Mouse (Mus musculus) B cell, adult 62 days (primary cell): ENCODE data around the gene Dmrtc1b. TPM values are rescaled to one million over a fixed set of nuclear protein-coding genes. Genes with fewer than 3 reads are reported as not detected.

Experiments used
- total RNA-seq: library from RNA; stranded (reverse); gene quantifications from 4 replicates; pipeline ENCODE4 v1.2.4, GENCODE M21; 2023

The Dmrtc1b gene
- not detected in 4 replicates for total RNA-seq

GRCm38 (mm10) chrX:102707535-102707934, at the start of gene Dmrtc1b, which contains the start of gene Gm9112:
TSS of gene Dmrtc1b (plus strand) at chrX:102707865.
TSS of gene Gm9112 (minus strand) at chrX:102707635.

GRCm38 (mm10) chrX:102686872-102687271, 20.8 kb upstream of the Dmrtc1b start, which contains the start of gene Gm3880:
TSS of gene Gm3880 (minus strand) at chrX:102686972.

Other genes with a start within 250 kb of the Dmrtc1b start
- 15.5 to 18.8 TPM (median 18.0 TPM) in 4 replicates for gene Hdac8, start 202.5 kb upstream of the Dmrtc1b start, total RNA-seq
- 18.8 to 21.0 TPM (median 19.6 TPM) in 4 replicates for gene Phka1, start 63.6 kb upstream of the Dmrtc1b start, total RNA-seq
- not detected in 4 replicates for gene Gm3880, start 20.9 kb upstream of the Dmrtc1b start, total RNA-seq
- gene Gm9112, start 230 bp upstream of the Dmrtc1b start, total RNA-seq: not detected in 4 replicates
- not detected in 4 replicates for gene Dmrtc1c1, start 95.1 kb downstream of the Dmrtc1b start, total RNA-seq
- not detected in 4 replicates for gene Dmrtc1c2, start 146.8 kb downstream of the Dmrtc1b start, total RNA-seq
- gene 1700031F05Rik, start 160.1 kb downstream of the Dmrtc1b start, total RNA-seq: not detected in 4 replicates
- gene Dmrtc1a, start 200.8 kb downstream of the Dmrtc1b start, total RNA-seq: not detected in 4 replicates
- not detected in 4 replicates for gene 1700011M02Rik, start 201.0 kb downstream of the Dmrtc1b start, total RNA-seq
- gene 1700018G05Rik, start 220.5 kb downstream of the Dmrtc1b start, total RNA-seq: not detected in 4 replicates